Mouse (Mus musculus) common myeloid progenitor, adult 5-6 weeks (primary cell): Measurements from ENCODE around the gene Hist1h4c. TPM values are rescaled to one million over a fixed set of nuclear protein-coding genes. Genes with fewer than 3 reads are reported as not detected.
"Not testable (repeated sequence)": the region's sequence is repeated elsewhere in the genome, so short reads cannot be mapped to it uniquely, and the experiment has no call there.

Source experiments
- ATAC-seq: replicated peaks from 2 replicates; pipeline ENCODE4 v1.8.0; 2016; ENCODE audit warnings: low read depth, mild to moderate bottlenecking, moderate TSS enrichment, inconsistent platforms; ENCODE audit not compliant: poor library complexity, severe bottlenecking
- total RNA-seq: library from RNA; stranded (forward); fragments of 200-1000, 187-1606 nt; gene quantifications from 2 replicates; pipeline ENCODE4 v1.2.3, GENCODE M21; 2017

The Hist1h4c gene
- total RNA-seq, 1 experiment from 2014 or later = 555 TPM

- no peak for ATAC-seq
These were observed 742 bp upstream of the Hist1h4c start for GRCm38 (mm10) chr13:23698996-23699395.

- peak; percentile 43 for ATAC-seq
These were observed 559 bp downstream of the Hist1h4c start for GRCm38 (mm10) chr13:23697491-23698299.

GRCm38 (mm10) chr13:23696061-23696474, 2.2 kb downstream of the Hist1h4c start:
- no peak for ATAC-seq

GRCm38 (mm10) chr13:23695514-23695913, 2.7 kb downstream of the Hist1h4c start, which contains the start of gene Hist1h1t:
Gene Hist1h1t, plus strand, starts transcription at chr13:23695814.
- ATAC-seq = no peak

GRCm38 (mm10) chr13:23694956-23695355, 3.3 kb downstream of the Hist1h4c start:
- ATAC-seq = no peak

- ATAC-seq = no peak
These were observed 4.3 kb downstream of the Hist1h4c start for GRCm38 (mm10) chr13:23693856-23694440.

GRCm38 (mm10) chr13:23689459-23689858, 8.8 kb downstream of the Hist1h4c start:
- ATAC-seq = no peak

- ATAC-seq = no peak
These were observed 9.3 kb downstream of the Hist1h4c start for GRCm38 (mm10) chr13:23688956-23689355.

GRCm38 (mm10) chr13:23687907-23688306, 10.3 kb downstream of the Hist1h4c start:
- ATAC-seq = no peak

GRCm38 (mm10) chr13:23687181-23687580, 11.1 kb downstream of the Hist1h4c start:
- no peak for ATAC-seq

- no peak for ATAC-seq
These were observed 12.3 kb downstream of the Hist1h4c start for GRCm38 (mm10) chr13:23685966-23686365.

- peak; percentile 5; the same call in 1 of the 2 replicates for ATAC-seq
These were observed 13.0 kb downstream of the Hist1h4c start for GRCm38 (mm10) chr13:23685121-23685861.

GRCm38 (mm10) chr13:23684295-23684945, 13.8 kb downstream of the Hist1h4c start:
- ATAC-seq = peak; percentile 37

- peak; percentile 84 for ATAC-seq
These were observed 14.4 kb downstream of the Hist1h4c start, which contains the start of the genes Hist1h2ac and Hist1h2bc for GRCm38 (mm10) chr13:23683755-23684281. Gene Hist1h2ac, minus strand, starts transcription at chr13:23683948. Gene Hist1h2bc, plus strand, starts transcription at chr13:23684199.

GRCm38 (mm10) chr13:23682947-23683754, 15.1 kb downstream of the Hist1h4c start:
- ATAC-seq = not testable (repeated sequence)

GRCm38 (mm10) chr13:23682623-23682946, 15.7 kb downstream of the Hist1h4c start:
- ATAC-seq = no peak

- ATAC-seq = no peak
These were observed 16.2 kb downstream of the Hist1h4c start for GRCm38 (mm10) chr13:23681990-23682582.

- no peak for ATAC-seq
These were observed 35.7 kb downstream of the Hist1h4c start for GRCm38 (mm10) chr13:23662536-23662935.
